Mouse (Mus musculus): ENCODE measurements around the gene Arhgef10l. TPM values are rescaled to one million over a fixed set of nuclear protein-coding genes. Genes with fewer than 3 reads are reported as not detected.

Arhgef10l gene
- polyA plus RNA-seq, 1 experiment: 34.7 TPM

- TF ChIP-seq USF1 (IDR thresholded peaks at IDR 0.05; ENCODE audit: low read depth) (no peak), MAX (IDR thresholded peaks at IDR 0.05; ENCODE audit: low read depth) (no peak), TCF3 (IDR thresholded peaks at IDR 0.05; ENCODE audit: insufficient read length, low read depth) (no peak), TCF12 (IDR thresholded peaks at IDR 0.05; ENCODE audit: insufficient read depth, poor library complexity, severe bottlenecking) (no peak), CEBPB (IDR thresholded peaks at IDR 0.05; ENCODE audit: insufficient read depth, poor library complexity, severe bottlenecking) (no peak)
- H3ac ChIP-seq (ENCODE audit: control insufficient read depth, insufficient read length): no peak overlapping the region
Measured at GRCm38 (mm10) chr4:140645638-140646037, 20.2 kb downstream of the Arhgef10l start.

GRCm38 (mm10) chr4:140644701-140645100 is 21.1 kb downstream of the Arhgef10l start:
- TF ChIP-seq TCF12 (IDR thresholded peaks at IDR 0.05; ENCODE audit: insufficient read depth, poor library complexity, severe bottlenecking) (no peak), POLR2AphosphoS2 (IDR thresholded peaks at IDR 0.05; ENCODE audit: insufficient read length, low read depth) (no peak), MYOG (IDR thresholded peaks at IDR 0.05; ENCODE audit: control insufficient read depth in 1 of 3, insufficient read depth in 1 of 3, insufficient read length in 2 of 3, low read depth in 2 of 3) (no peak), TCF3 (IDR thresholded peaks at IDR 0.05; ENCODE audit: insufficient read length, low read depth) (no peak), SRF (IDR thresholded peaks at IDR 0.05; ENCODE audit: control insufficient read depth, insufficient read length, low read depth) (no peak), CEBPB (IDR thresholded peaks at IDR 0.05; ENCODE audit: insufficient read depth, poor library complexity, severe bottlenecking) (no peak), USF1 (IDR thresholded peaks at IDR 0.05; ENCODE audit: low read depth) (no peak), MAX (IDR thresholded peaks at IDR 0.05; ENCODE audit: low read depth) (no peak), REST (IDR thresholded peaks at IDR 0.05; ENCODE audit: insufficient read depth, insufficient read length) (no peak), MYOD1 (IDR thresholded peaks at IDR 0.05; ENCODE audit: control insufficient read depth in 1 of 3, insufficient read length in 2 of 3, low read depth in 2 of 3) (no peak), E2F4 (IDR thresholded peaks at IDR 0.05; ENCODE audit: insufficient read depth) (no peak), POLR2A (IDR thresholded peaks at IDR 0.05; ENCODE audit: insufficient read length, low read depth) (no peak)
- H3K4me3 ChIP-seq: no peak overlapping the region
- peaks cover 6% of the 10 kb centered on the region for H3K36me3 ChIP-seq (ENCODE audit: control insufficient read depth, insufficient read depth)

More at GRCm38 (mm10) chr4:140645638-140646037, 20.2 kb downstream of the Arhgef10l start:
- Histone ChIP-seq H3K4me2 (ENCODE audit: low read depth) (no peak overlapping the region), H3K27me3 (ENCODE audit: control insufficient read depth, insufficient read depth, insufficient read length) (no peaks in the 10 kb centered on the region), H3K79me2 (ENCODE audit: control insufficient read depth, insufficient read depth) (peaks cover 33% of the 10 kb centered on the region), H3K4me3 (no peak overlapping the region), H3K36me3 (ENCODE audit: control insufficient read depth, insufficient read depth) (peaks cover 6% of the 10 kb centered on the region)

GRCm38 (mm10) chr4:140644276-140644675 is 21.5 kb downstream of the Arhgef10l start:
- Histone ChIP-seq H3K4me2 (ENCODE audit: low read depth) (no peak overlapping the region), H3ac (ENCODE audit: control insufficient read depth, insufficient read length) (no peak overlapping the region), H3K27me3 (ENCODE audit: control insufficient read depth, insufficient read depth, insufficient read length) (no peaks in the 10 kb centered on the region), H3K4me3 (no peak overlapping the region), H3K36me3 (ENCODE audit: control insufficient read depth, insufficient read depth) (peaks cover 6% of the 10 kb centered on the region), H3K79me2 (ENCODE audit: control insufficient read depth, insufficient read depth) (peaks cover 38% of the 10 kb centered on the region)
- TF ChIP-seq REST (IDR thresholded peaks at IDR 0.05; ENCODE audit: insufficient read depth, insufficient read length): no peak
- no peak for TF ChIP-seq MAX (IDR thresholded peaks at IDR 0.05; ENCODE audit: low read depth)
- no peak for TF ChIP-seq POLR2AphosphoS2 (IDR thresholded peaks at IDR 0.05; ENCODE audit: insufficient read length, low read depth)
- TF ChIP-seq POLR2A (IDR thresholded peaks at IDR 0.05; ENCODE audit: insufficient read length, low read depth): no peak

More at GRCm38 (mm10) chr4:140644701-140645100, 21.1 kb downstream of the Arhgef10l start:
- peaks cover 38% of the 10 kb centered on the region for H3K79me2 ChIP-seq (ENCODE audit: control insufficient read depth, insufficient read depth)
- no peak overlapping the region for H3K4me2 ChIP-seq (ENCODE audit: low read depth)
- no peak overlapping the region for H3ac ChIP-seq (ENCODE audit: control insufficient read depth, insufficient read length)
- H3K27me3 ChIP-seq (ENCODE audit: control insufficient read depth, insufficient read depth, insufficient read length): no peaks in the 10 kb centered on the region

GRCm38 (mm10) chr4:140642378-140642777 is 23.4 kb downstream of the Arhgef10l start:
- Histone ChIP-seq H3ac (ENCODE audit: control insufficient read depth, insufficient read length) (no peak overlapping the region), H3K79me2 (ENCODE audit: control insufficient read depth, insufficient read depth) (peaks cover 28% of the 10 kb centered on the region), H3K4me2 (ENCODE audit: low read depth) (no peak overlapping the region), H3K36me3 (ENCODE audit: control insufficient read depth, insufficient read depth) (peaks cover 6% of the 10 kb centered on the region), H3K4me3 (no peak overlapping the region), H3K27me3 (ENCODE audit: control insufficient read depth, insufficient read depth, insufficient read length) (no peaks in the 10 kb centered on the region)
- TF ChIP-seq POLR2AphosphoS2 (IDR thresholded peaks at IDR 0.05; ENCODE audit: insufficient read length, low read depth) (no peak), MYOD1 (IDR thresholded peaks at IDR 0.05; ENCODE audit: control insufficient read depth in 1 of 3, insufficient read length in 2 of 3, low read depth in 2 of 3) (no peak), E2F4 (IDR thresholded peaks at IDR 0.05; ENCODE audit: insufficient read depth) (no peak), CEBPB (IDR thresholded peaks at IDR 0.05; ENCODE audit: insufficient read depth, poor library complexity, severe bottlenecking) (no peak), MYOG (IDR thresholded peaks at IDR 0.05; ENCODE audit: control insufficient read depth in 1 of 3, insufficient read depth in 1 of 3, insufficient read length in 2 of 3, low read depth in 2 of 3) (no peak), SRF (IDR thresholded peaks at IDR 0.05; ENCODE audit: control insufficient read depth, insufficient read length, low read depth) (no peak), REST (IDR thresholded peaks at IDR 0.05; ENCODE audit: insufficient read depth, insufficient read length) (no peak), MAX (IDR thresholded peaks at IDR 0.05; ENCODE audit: low read depth) (no peak), POLR2A (IDR thresholded peaks at IDR 0.05; ENCODE audit: insufficient read length, low read depth) (no peak), TCF12 (IDR thresholded peaks at IDR 0.05; ENCODE audit: insufficient read depth, poor library complexity, severe bottlenecking) (no peak), USF1 (IDR thresholded peaks at IDR 0.05; ENCODE audit: low read depth) (no peak), TCF3 (IDR thresholded peaks at IDR 0.05; ENCODE audit: insufficient read length, low read depth) (no peak)

- H3K79me2 ChIP-seq (ENCODE audit: control insufficient read depth, insufficient read depth): peaks cover 23% of the 10 kb centered on the region
- no peak overlapping the region for H3K4me3 ChIP-seq
- H3ac ChIP-seq (ENCODE audit: control insufficient read depth, insufficient read length): no peak overlapping the region
- peaks cover 5% of the 10 kb centered on the region for H3K36me3 ChIP-seq (ENCODE audit: control insufficient read depth, insufficient read depth)
- no peak overlapping the region for H3K4me2 ChIP-seq (ENCODE audit: low read depth)
- no peaks in the 10 kb centered on the region for H3K27me3 ChIP-seq (ENCODE audit: control insufficient read depth, insufficient read depth, insufficient read length)
- TF ChIP-seq MYOD1 (IDR thresholded peaks at IDR 0.05; ENCODE audit: control insufficient read depth in 1 of 3, insufficient read length in 2 of 3, low read depth in 2 of 3) (peak in 1 of 3 experiments; percentile 76), POLR2AphosphoS2 (IDR thresholded peaks at IDR 0.05; ENCODE audit: insufficient read length, low read depth) (no peak)
Measured at GRCm38 (mm10) chr4:140641414-140641918, 24.3 kb downstream of the Arhgef10l start.
